Mouse (Mus musculus): Measurements from ENCODE around the gene Filip1. TPM values are rescaled to one million over a fixed set of nuclear protein-coding genes. Genes with fewer than 3 reads are reported as not detected.
A peak's percentile ranks its signal among the peaks of the same experiment; 100 is the strongest.

The Filip1 gene
- total RNA-seq, 2 experiments from 2014 or later, result not detected

GRCm38 (mm10) chr9:79951339-79951738 lies 61.3 kb downstream of the Filip1 start:
- ATAC-seq (replicated peaks; ENCODE audit: low FRiP score, poor library complexity, severe bottlenecking), result no peak

- no peak for ATAC-seq (replicated peaks; ENCODE audit: low FRiP score, poor library complexity, severe bottlenecking)
Observed at GRCm38 (mm10) chr9:79950666-79951065, 62.0 kb downstream of the Filip1 start.

- no peak for ATAC-seq (replicated peaks; ENCODE audit: low FRiP score, poor library complexity, severe bottlenecking)
Observed at GRCm38 (mm10) chr9:79950038-79950437, 62.6 kb downstream of the Filip1 start.

GRCm38 (mm10) chr9:79948376-79948775 lies 64.3 kb downstream of the Filip1 start:
- no peak for ATAC-seq (replicated peaks; ENCODE audit: low FRiP score, poor library complexity, severe bottlenecking)

- peak; percentile 87 for ATAC-seq (replicated peaks; ENCODE audit: low FRiP score, poor library complexity, severe bottlenecking)
Observed at GRCm38 (mm10) chr9:79947973-79948372, 64.7 kb downstream of the Filip1 start.

- no peak for ATAC-seq (replicated peaks; ENCODE audit: low FRiP score, poor library complexity, severe bottlenecking)
Observed at GRCm38 (mm10) chr9:79947414-79947813, 65.2 kb downstream of the Filip1 start.

GRCm38 (mm10) chr9:79944872-79945271 lies 67.8 kb downstream of the Filip1 start:
- no peak for ATAC-seq (replicated peaks; ENCODE audit: low FRiP score, poor library complexity, severe bottlenecking)

- ATAC-seq (replicated peaks; ENCODE audit: low FRiP score, poor library complexity, severe bottlenecking), result no peak
Observed at GRCm38 (mm10) chr9:79943986-79944385, 68.7 kb downstream of the Filip1 start.

GRCm38 (mm10) chr9:79938416-79939206 lies 74.0 kb downstream of the Filip1 start:
- no peak for ATAC-seq (replicated peaks; ENCODE audit: low FRiP score, poor library complexity, severe bottlenecking)

GRCm38 (mm10) chr9:79937570-79937969 lies 75.1 kb downstream of the Filip1 start:
- ATAC-seq (replicated peaks; ENCODE audit: low FRiP score, poor library complexity, severe bottlenecking), result no peak

- no peak for ATAC-seq (replicated peaks; ENCODE audit: low FRiP score, poor library complexity, severe bottlenecking)
Observed at GRCm38 (mm10) chr9:79932578-79932977, 80.1 kb downstream of the Filip1 start.

GRCm38 (mm10) chr9:79928092-79928491 lies 84.6 kb downstream of the Filip1 start:
- no peak for ATAC-seq (replicated peaks; ENCODE audit: low FRiP score, poor library complexity, severe bottlenecking)

- no peak for ATAC-seq (replicated peaks; ENCODE audit: low FRiP score, poor library complexity, severe bottlenecking)
Observed at GRCm38 (mm10) chr9:79927156-79927870, 85.3 kb downstream of the Filip1 start.

- ATAC-seq (replicated peaks; ENCODE audit: low FRiP score, poor library complexity, severe bottlenecking), result no peak
Observed at GRCm38 (mm10) chr9:79926464-79927155, 86.0 kb downstream of the Filip1 start.

GRCm38 (mm10) chr9:79925950-79926349 lies 86.7 kb downstream of the Filip1 start:
- ATAC-seq (replicated peaks; ENCODE audit: low FRiP score, poor library complexity, severe bottlenecking), result no peak

- ATAC-seq (replicated peaks; ENCODE audit: low FRiP score, poor library complexity, severe bottlenecking), result no peak
Observed at GRCm38 (mm10) chr9:79923262-79923661, 89.4 kb downstream of the Filip1 start.

GRCm38 (mm10) chr9:79922493-79922760 lies 90.2 kb downstream of the Filip1 start:
- ATAC-seq (replicated peaks; ENCODE audit: low FRiP score, poor library complexity, severe bottlenecking), result no peak

- ATAC-seq (replicated peaks; ENCODE audit: low FRiP score, poor library complexity, severe bottlenecking), result no peak
Observed at GRCm38 (mm10) chr9:79921701-79922492, 90.8 kb downstream of the Filip1 start.

GRCm38 (mm10) chr9:79920540-79920933 lies 92.1 kb downstream of the Filip1 start:
- ATAC-seq (replicated peaks; ENCODE audit: low FRiP score, poor library complexity, severe bottlenecking), result no peak
